Mouse (Mus musculus): Measurements from ENCODE around the gene Kdf1.

Kdf1 gene

GRCm38 (mm10) chr4:133553448-133554330 is 34.9 kb downstream of the Kdf1 start:
- DNase-seq (ENCODE audit: extremely low spot score, low spot score): no peak

- DNase-seq (ENCODE audit: extremely low spot score, low spot score): no peak
Measured at GRCm38 (mm10) chr4:133557041-133557717, 38.4 kb downstream of the Kdf1 start.

- DNase-seq (ENCODE audit: extremely low spot score, low spot score): no peak
Measured at GRCm38 (mm10) chr4:133559846-133560245, 41.1 kb downstream of the Kdf1 start.

- DNase-seq (ENCODE audit: extremely low spot score, low spot score): no peak
Measured at GRCm38 (mm10) chr4:133561622-133562021, 42.9 kb downstream of the Kdf1 start.

GRCm38 (mm10) chr4:133563123-133563571 is 44.4 kb downstream of the Kdf1 start:
- no peak for DNase-seq (ENCODE audit: extremely low spot score, low spot score)

GRCm38 (mm10) chr4:133567251-133567650 is 48.5 kb downstream of the Kdf1 start:
- DNase-seq (ENCODE audit: extremely low spot score, low spot score): no peak

GRCm38 (mm10) chr4:133569291-133570065 is 50.7 kb downstream of the Kdf1 start:
- no peak for DNase-seq (ENCODE audit: extremely low spot score, low spot score)

GRCm38 (mm10) chr4:133570066-133570466 is 51.3 kb downstream of the Kdf1 start:
- no peak for DNase-seq (ENCODE audit: extremely low spot score, low spot score)

GRCm38 (mm10) chr4:133574070-133574842 is 55.5 kb downstream of the Kdf1 start, which contains the start of gene Gpatch3:
Gene Gpatch3, plus strand, starts transcription at chr4:133574745.
- peak; percentile 92 for DNase-seq (ENCODE audit: extremely low spot score, low spot score)

- no peak for DNase-seq (ENCODE audit: extremely low spot score, low spot score)
Measured at GRCm38 (mm10) chr4:133574843-133575202, 56.1 kb downstream of the Kdf1 start.

- no peak for DNase-seq (ENCODE audit: extremely low spot score, low spot score)
Measured at GRCm38 (mm10) chr4:133577983-133578382, 59.2 kb downstream of the Kdf1 start.
